Mouse (Mus musculus) cortical plate, adult 2 months (tissue): Measurements from ENCODE around the gene Filip1l. TPM values are rescaled to one million over a fixed set of nuclear protein-coding genes. Genes with fewer than 3 reads are reported as not detected.

ENCODE experiments used
- H3K27ac ChIP-seq: fragments of 200-500 bp; 2 replicates; pipeline ENCODE4 v1.5.1; 2012; ENCODE audit warnings: low read length, control low read depth, inconsistent platforms; ENCODE audit not compliant: insufficient read depth
- H3K4me1 ChIP-seq: fragments of 200-500 bp; 2 replicates; pipeline ENCODE4 v1.6.1; 2011; ENCODE audit warnings: low read length; ENCODE audit not compliant: control insufficient read depth, insufficient read depth
- H3K4me3 ChIP-seq: fragments of 200-500 bp; 2 replicates; pipeline ENCODE4 v1.5.1; 2011; ENCODE audit warnings: mild to moderate bottlenecking, low read length, control low read depth; ENCODE audit not compliant: insufficient read depth
- CTCF ChIP-seq: fragments of 200-500 bp; IDR thresholded peaks from 2 replicates; pipeline ENCODE4 v1.5.1; 2011; ENCODE audit warnings: mild to moderate bottlenecking, control low read depth, low read length; ENCODE audit not compliant: insufficient read depth; ENCODE audit errors: extremely low read depth
- POLR2A ChIP-seq: fragments of 200-500 bp; IDR thresholded peaks from 2 replicates; pipeline ENCODE4 v1.6.1; 2011; ENCODE audit warnings: mild to moderate bottlenecking, low read length, control low read depth; ENCODE audit not compliant: insufficient read depth; ENCODE audit errors: extremely low read depth
- polyA plus RNA-seq: library from polyadenylated mRNA; depleted of rRNA; stranded (reverse); fragments of >200 nt; gene quantifications from 2 replicates; pipeline ENCODE4 v1.2.3, GENCODE M21; 2012

Filip1l gene
- polyA plus RNA-seq, 1 experiment = 2.3 TPM

DNA sequence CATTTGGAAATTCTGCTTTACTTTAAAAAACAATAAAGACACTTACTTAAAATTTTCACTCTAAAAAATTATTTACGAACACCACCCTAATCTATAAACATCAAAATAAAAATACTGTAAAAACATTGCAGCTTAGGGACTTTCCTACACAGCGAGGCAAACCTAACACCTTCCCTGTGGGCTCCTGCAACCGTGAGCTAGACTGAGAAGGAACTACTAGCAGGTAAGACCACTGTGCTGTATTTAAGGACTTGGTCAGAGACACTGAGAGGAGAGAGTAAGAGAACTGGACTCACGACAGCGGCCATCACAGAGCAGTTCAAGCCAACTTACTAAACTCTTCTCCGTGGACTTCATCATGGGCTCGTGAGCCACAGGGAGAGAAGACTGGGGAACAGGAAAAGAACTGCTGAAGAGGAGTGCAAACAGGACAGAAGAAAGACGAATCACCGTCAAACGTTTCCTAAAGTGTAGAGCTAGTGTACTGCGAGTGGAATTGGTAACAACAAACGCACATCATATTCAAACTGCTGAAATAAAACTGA, 117.5 kb downstream of the Filip1l start:
- no peak overlapping the region for H3K27ac ChIP-seq
- no peak for TF ChIP-seq CTCF
- no peak for TF ChIP-seq POLR2A
- no peak overlapping the region for H3K4me3 ChIP-seq
- no peaks in the 10 kb centered on the region for H3K4me1 ChIP-seq

DNA sequence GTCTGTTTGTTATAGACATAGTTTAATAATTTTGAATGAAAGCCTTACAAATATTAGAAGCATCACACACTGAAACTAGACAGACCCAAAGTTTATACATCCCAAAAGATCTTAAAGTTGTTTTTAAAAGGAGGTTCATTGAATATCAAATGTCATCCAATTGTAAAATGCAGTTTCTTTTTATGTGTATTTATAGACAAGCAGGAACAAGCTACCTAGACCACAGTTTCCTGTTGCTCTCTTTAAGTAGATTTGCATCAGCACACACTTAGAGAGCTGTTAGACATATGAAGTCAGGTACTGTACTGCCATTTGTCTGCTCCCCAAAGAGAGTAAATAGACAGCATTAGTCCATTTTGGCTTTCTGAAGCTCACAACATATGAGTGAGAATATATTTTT, 118.2 kb downstream of the Filip1l start:
- Histone ChIP-seq H3K4me3 (no peak overlapping the region), H3K4me1 (no peaks in the 10 kb centered on the region), H3K27ac (no peak overlapping the region)
- TF ChIP-seq POLR2A (no peak), CTCF (no peak)

DNA sequence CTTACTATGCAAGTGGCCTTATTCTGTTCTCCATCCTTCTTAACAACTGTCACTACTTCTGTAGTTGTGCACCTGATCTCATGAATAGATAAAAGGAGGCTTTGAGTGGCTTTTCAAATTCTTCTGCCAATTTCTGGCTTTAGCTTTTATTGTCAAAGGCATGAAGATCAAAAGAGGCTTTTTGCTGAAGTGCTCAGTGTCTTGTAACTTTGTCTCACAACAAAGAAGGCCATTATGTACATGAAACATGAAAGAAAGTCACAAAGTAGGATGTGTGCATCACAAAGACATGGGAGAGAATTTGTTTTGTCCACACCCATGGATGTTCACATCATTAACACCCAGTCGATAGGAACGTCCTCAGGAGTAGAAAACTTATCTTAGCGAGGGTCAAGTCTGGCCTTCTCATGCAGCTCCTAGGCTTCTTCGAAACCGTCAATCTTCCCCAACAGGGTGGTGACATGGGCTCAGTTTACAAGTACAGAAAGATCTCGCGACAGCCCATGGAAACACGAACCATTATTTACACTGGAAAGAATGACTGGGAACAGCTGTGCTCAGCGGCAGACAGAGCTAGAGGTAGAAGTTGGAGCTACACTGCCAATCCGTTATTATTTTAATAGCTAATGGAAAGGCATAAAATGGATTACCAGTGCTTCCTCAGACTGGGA, 120.7 kb downstream of the Filip1l start:
- H3K4me3 ChIP-seq = no peak overlapping the region

DNA sequence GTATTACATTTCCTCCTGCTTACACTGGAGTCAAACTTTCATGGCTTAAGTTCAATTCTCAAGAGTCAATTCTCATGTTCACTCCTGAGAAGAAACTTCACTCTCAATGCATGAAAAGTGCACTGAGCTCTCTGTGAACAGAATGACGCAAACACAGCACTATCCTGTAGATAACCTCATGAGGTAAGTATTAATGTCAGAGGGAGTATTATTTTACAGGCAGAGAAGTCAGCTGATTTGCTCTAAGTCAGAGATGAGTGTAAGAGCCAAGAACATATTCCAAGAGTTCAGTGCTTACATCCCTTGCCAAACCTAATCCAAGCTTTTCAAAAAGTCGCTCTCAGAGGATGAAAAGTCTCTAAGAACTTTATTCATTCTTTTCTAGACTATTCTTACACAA, 125.6 kb downstream of the Filip1l start:
- no peak for TF ChIP-seq CTCF
- no peak for TF ChIP-seq POLR2A
- H3K27ac ChIP-seq = no peak overlapping the region
- H3K4me3 ChIP-seq = no peak overlapping the region
- no peaks in the 10 kb centered on the region for H3K4me1 ChIP-seq

More for the DNA sequence above, 120.7 kb downstream of the Filip1l start:
- Histone ChIP-seq H3K4me1 (no peaks in the 10 kb centered on the region), H3K27ac (no peak overlapping the region)
- TF ChIP-seq POLR2A (no peak), CTCF (no peak)

DNA sequence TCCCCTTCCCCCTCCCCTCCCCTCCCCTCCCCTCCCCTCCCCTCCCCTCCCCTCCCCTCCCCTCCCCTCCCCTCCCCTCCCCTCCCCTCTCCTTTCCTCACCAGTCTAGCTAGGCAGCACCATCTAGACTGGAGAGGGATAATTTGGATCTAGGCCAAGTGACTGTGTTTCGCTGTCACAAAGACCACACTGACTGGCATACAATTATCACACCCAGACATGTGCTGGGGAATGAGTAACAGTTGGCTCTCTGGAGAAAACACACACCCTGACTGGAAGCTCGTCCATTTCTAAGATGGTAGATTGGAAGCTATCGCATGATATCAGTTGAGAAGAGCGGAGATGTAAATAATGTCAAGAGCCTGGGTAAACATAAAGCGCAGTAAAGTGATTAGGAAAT, 126.9 kb downstream of the Filip1l start:
- H3K4me1 ChIP-seq = no peaks in the 10 kb centered on the region
- TF ChIP-seq POLR2A (no peak), CTCF (no peak)
- no peak overlapping the region for H3K4me3 ChIP-seq
- no peak overlapping the region for H3K27ac ChIP-seq

DNA sequence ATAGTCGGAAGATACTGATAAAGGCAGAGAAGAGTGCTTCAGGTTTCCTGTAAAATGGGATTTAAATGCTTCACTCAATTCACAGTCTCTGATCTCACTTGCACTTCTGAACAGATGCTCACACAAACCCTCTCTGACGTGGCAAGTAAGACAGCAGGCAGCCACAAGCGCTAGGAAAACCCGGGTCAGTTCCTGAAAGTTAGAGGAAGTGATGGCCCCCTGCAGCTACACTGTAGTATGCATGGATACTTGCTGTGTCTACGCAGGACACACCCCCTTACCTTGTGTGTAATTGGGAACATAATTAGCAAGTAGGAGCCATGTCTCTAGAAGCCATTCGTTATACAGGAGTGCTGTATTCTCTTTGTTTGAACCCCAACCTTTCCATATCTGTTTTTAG, 129.4 kb downstream of the Filip1l start:
- H3K4me1 ChIP-seq = no peaks in the 10 kb centered on the region; the same call in 1 of the 2 replicates
- H3K4me3 ChIP-seq = no peak overlapping the region
- no peak overlapping the region for H3K27ac ChIP-seq
- TF ChIP-seq CTCF = no peak
- no peak for TF ChIP-seq POLR2A

DNA sequence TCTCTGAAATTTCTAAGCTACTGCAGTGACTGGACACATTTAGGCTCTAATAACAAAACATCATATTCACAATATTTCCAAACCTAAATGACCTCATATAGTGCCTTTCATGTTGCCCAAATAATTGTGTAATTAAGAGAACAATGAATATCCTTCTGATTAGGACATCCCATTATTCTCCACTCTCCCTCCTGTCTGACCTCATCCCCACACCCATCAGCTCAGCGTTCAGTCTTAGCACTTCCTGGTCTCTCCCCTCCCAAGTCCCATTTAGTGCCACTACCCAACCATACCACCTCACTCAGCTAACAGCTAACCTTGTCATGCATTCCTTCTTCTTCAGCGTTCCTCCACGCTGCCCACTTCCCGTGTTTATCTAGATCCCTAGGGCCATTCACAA, 130.0 kb downstream of the Filip1l start:
- no peak overlapping the region for H3K27ac ChIP-seq
- no peak overlapping the region for H3K4me3 ChIP-seq
- TF ChIP-seq CTCF (no peak), POLR2A (no peak)
- no peaks in the 10 kb centered on the region; the same call in 1 of the 2 replicates for H3K4me1 ChIP-seq

DNA sequence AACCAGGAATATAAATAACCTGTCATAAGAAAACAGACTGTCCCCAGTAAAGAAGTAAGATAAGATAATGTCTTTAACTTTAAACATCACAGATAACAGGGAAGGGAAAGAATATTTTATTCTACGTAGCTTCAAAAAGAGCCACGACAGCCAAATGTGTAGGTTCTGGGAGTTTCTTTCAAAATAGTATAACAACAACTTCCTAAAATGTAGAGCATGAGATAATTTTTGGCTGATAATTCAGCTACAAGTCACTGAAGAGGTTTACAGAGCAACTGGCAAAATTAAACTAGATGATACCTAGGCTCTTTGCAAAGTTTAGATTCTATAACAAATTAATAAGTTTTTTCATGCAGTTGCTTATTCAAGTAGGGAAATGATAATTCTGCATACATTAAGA, 130.6 kb downstream of the Filip1l start:
- no peak overlapping the region for H3K27ac ChIP-seq
- TF ChIP-seq CTCF (no peak), POLR2A (no peak)
- H3K4me3 ChIP-seq = no peak overlapping the region
- no peaks in the 10 kb centered on the region; the same call in 1 of the 2 replicates for H3K4me1 ChIP-seq

DNA sequence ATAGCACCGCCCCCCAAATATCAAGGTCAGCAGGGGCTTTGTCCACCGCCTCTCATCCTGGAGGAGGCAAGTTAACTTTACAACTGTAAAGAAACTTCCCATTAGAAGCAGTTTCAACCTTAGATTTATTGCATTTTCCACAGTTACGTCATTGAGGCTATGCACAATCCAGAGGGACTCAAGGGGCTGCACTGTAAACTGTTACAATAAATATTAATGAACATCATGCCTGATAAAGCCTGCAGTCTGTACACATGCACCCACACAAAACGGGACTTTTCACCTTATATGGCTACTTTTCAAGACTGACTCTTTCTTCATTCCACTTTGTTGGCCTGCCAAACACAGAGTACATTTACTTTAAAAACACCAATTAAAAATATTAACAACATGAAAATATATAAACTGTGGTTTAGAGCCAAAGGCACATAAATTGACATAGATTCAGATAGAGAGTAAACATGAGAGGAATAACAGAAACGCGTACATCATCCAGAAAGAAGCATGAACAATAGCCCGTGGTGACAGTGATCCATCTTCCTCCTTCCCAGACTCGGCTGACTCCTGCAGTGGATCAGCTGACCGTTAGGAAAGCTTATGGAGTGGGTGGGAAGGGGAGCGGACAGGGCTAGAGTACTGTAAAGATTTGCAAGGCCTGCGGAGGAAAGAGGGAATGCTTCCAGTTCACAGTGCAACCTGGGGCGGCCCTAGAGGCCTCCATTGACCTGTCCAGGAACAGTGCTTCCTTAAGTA, 131.3 kb downstream of the Filip1l start:
- no peak overlapping the region for H3K4me3 ChIP-seq
- TF ChIP-seq CTCF = no peak
- no peak for TF ChIP-seq POLR2A
- no peaks in the 10 kb centered on the region; the same call in 1 of the 2 replicates for H3K4me1 ChIP-seq
- H3K27ac ChIP-seq = no peak overlapping the region

DNA sequence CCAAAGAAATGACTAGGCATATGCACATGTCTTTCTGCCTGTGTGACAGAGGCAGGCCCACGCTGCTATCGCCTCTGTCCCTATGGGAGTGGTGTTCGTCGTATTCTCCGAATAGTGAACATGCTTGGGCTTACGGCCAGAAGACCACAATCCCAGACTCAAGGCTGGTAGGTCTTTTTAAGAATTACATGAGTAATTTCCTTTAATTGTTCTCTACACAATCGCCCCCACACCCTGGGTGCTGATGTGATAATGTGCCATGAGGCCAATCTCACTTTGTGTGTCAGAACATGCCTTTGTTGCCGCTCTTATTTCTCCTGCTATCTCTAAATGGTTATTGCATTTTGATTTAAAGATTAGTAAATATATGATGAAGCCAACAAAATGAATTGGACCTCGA, 132.4 kb downstream of the Filip1l start:
- TF ChIP-seq POLR2A (no peak), CTCF (no peak)

More for the DNA sequence above, 132.4 kb downstream of the Filip1l start:
- H3K4me3 ChIP-seq = no peak overlapping the region
- no peaks in the 10 kb centered on the region; the same call in 1 of the 2 replicates for H3K4me1 ChIP-seq
- H3K27ac ChIP-seq = no peak overlapping the region
